Mouse (Mus musculus) G1E-ER4 (cell line): ENCODE data around the gene Lama1. TPM values are rescaled to one million over a fixed set of nuclear protein-coding genes. Genes with fewer than 3 reads are reported as not detected.

ENCODE experiments used
- GATA1 ChIP-seq: IDR thresholded peaks from one replicate; pipeline ENCODE4 v1.8.0; 2012; ENCODE audit warnings: low read length, inconsistent platforms
- polyA plus RNA-seq: library from polyadenylated mRNA; stranded (reverse); fragments of >175 nt; gene quantifications from 2 replicates; pipeline ENCODE4 v1.2.3, GENCODE M21; 2012

The Lama1 gene
- polyA plus RNA-seq, 1 experiment, result not detected

- no peak for TF ChIP-seq GATA1
Measured at GRCm38 (mm10) chr17:67705035-67705769, 8.1 kb downstream of the Lama1 start.

- TF ChIP-seq GATA1, result no peak
Measured at GRCm38 (mm10) chr17:67706372-67706771, 9.3 kb downstream of the Lama1 start.

GRCm38 (mm10) chr17:67707793-67708364 lies 10.8 kb downstream of the Lama1 start:
- no peak for TF ChIP-seq GATA1

GRCm38 (mm10) chr17:67710377-67710781 lies 13.3 kb downstream of the Lama1 start:
- no peak for TF ChIP-seq GATA1

- no peak for TF ChIP-seq GATA1
Measured at GRCm38 (mm10) chr17:67711361-67711760, 14.3 kb downstream of the Lama1 start.

- no peak for TF ChIP-seq GATA1
Measured at GRCm38 (mm10) chr17:67712929-67713328, 15.9 kb downstream of the Lama1 start.

GRCm38 (mm10) chr17:67715466-67715865 lies 18.4 kb downstream of the Lama1 start:
- no peak for TF ChIP-seq GATA1

GRCm38 (mm10) chr17:67722055-67722454 lies 25.0 kb downstream of the Lama1 start:
- no peak for TF ChIP-seq GATA1

GRCm38 (mm10) chr17:67722578-67722977 lies 25.5 kb downstream of the Lama1 start:
- no peak for TF ChIP-seq GATA1

GRCm38 (mm10) chr17:67723175-67724067 lies 26.4 kb downstream of the Lama1 start:
- no peak for TF ChIP-seq GATA1

- no peak for TF ChIP-seq GATA1
Measured at GRCm38 (mm10) chr17:67726601-67727000, 29.5 kb downstream of the Lama1 start.

GRCm38 (mm10) chr17:67728751-67729150 lies 31.7 kb downstream of the Lama1 start:
- TF ChIP-seq GATA1, result no peak

- TF ChIP-seq GATA1, result no peak
Measured at GRCm38 (mm10) chr17:67731096-67731495, 34.0 kb downstream of the Lama1 start.

- TF ChIP-seq GATA1, result no peak
Measured at GRCm38 (mm10) chr17:67731964-67732363, 34.9 kb downstream of the Lama1 start.

- no peak for TF ChIP-seq GATA1
Measured at GRCm38 (mm10) chr17:67733516-67733915, 36.5 kb downstream of the Lama1 start.

GRCm38 (mm10) chr17:67735722-67736121 lies 38.7 kb downstream of the Lama1 start:
- no peak for TF ChIP-seq GATA1
